Mouse (Mus musculus) cerebellum, adult 9-11 months (tissue): ENCODE measurements around the gene Klb.

Experiments used
- DNase-seq: peaks from one replicate; pipeline ENCODE4 v3.0.0; 2022

The Klb gene

GRCm38 (mm10) chr5:65385704-65386103 is 37.6 kb downstream of the Klb start:
- no peak for DNase-seq

- DNase-seq = no peak
These were observed 39.1 kb downstream of the Klb start for GRCm38 (mm10) chr5:65387008-65387867.

GRCm38 (mm10) chr5:65390648-65391644 is 42.8 kb downstream of the Klb start, which contains the start of the genes Rpl9 and Lias:
TSS of gene Rpl9 (minus strand) at chr5:65391444.
TSS of gene Lias (plus strand) at chr5:65391497.
- DNase-seq = peak; percentile 98

GRCm38 (mm10) chr5:65391753-65392152 is 43.6 kb downstream of the Klb start:
- DNase-seq = no peak

- DNase-seq = no peak
These were observed 46.3 kb downstream of the Klb start for GRCm38 (mm10) chr5:65394425-65394824.

GRCm38 (mm10) chr5:65401251-65401994 is 53.3 kb downstream of the Klb start:
- peak; percentile 81 for DNase-seq

GRCm38 (mm10) chr5:65407989-65408388 is 59.9 kb downstream of the Klb start:
- DNase-seq = no peak

GRCm38 (mm10) chr5:65415653-65416458 is 67.7 kb downstream of the Klb start:
- DNase-seq = no peak

- DNase-seq = no peak
These were observed 71.0 kb downstream of the Klb start for GRCm38 (mm10) chr5:65419136-65419535.

- DNase-seq = no peak
These were observed 72.7 kb downstream of the Klb start for GRCm38 (mm10) chr5:65420822-65421221.

GRCm38 (mm10) chr5:65422803-65423202 is 74.7 kb downstream of the Klb start:
- no peak for DNase-seq

- DNase-seq = no peak
These were observed 76.1 kb downstream of the Klb start for GRCm38 (mm10) chr5:65424215-65424614.

- DNase-seq = no peak
These were observed 77.1 kb downstream of the Klb start for GRCm38 (mm10) chr5:65425251-65425650.

- no peak for DNase-seq
These were observed 80.2 kb downstream of the Klb start for GRCm38 (mm10) chr5:65428321-65428720.

- no peak for DNase-seq
These were observed 81.3 kb downstream of the Klb start for GRCm38 (mm10) chr5:65429441-65429840.
